In genomic region chr1:171348665-171349064, GRCm38 (mm10) we compare ENCODE assay signal across 27 mouse cellular contexts. TPM values are rescaled to one million over a fixed set of nuclear protein-coding genes. Genes with fewer than 3 reads are reported as not detected.
DNase-seq lines count a peak whose midpoint lies in the region; ATAC-seq and TF ChIP-seq lines count a peak whose summit lies in the region.
"Had no signal": no experiment of that assay in that cellular context is flagged by ENCODE, and none has a peak within 500 bp of the region (broad histone marks: within the 10 kb centered on the region; RNA-seq: fewer than 3 reads in every experiment).

No protein-coding gene starts in this region.

- H3K9me3 ChIP-seq in forebrain, embryonic 14.5 days (replicated peaks; ENCODE audit: control insufficient read depth, low read length): peaks cover 3% of the 10 kb centered on the region; the same call in 1 of the 2 replicates
- H3K9me3 ChIP-seq: embryonic facial prominence, embryonic 15.5 days; forebrain, embryonic 12.5 days; liver, embryonic 15.5 days had no signal

- peaks cover 39% of the 10 kb centered on the region; the same call in 1 of the 2 replicates for H3K79me2 ChIP-seq in liver, adult 2 months (ENCODE audit: control insufficient read depth, insufficient read depth, low read length)
- peaks cover 88% of the 10 kb centered on the region for H3K79me2 ChIP-seq in myocyte (ENCODE audit: control insufficient read depth, insufficient read depth)

- TF ChIP-seq CTCF in liver, adult 2 months (IDR thresholded peaks at IDR 0.05; ENCODE audit: low read depth, low read length): no peak

- no peak for TF ChIP-seq POLR2A in liver, adult 2 months (IDR thresholded peaks at IDR 0.05; ENCODE audit: extremely low read depth, insufficient read depth, low read length)
- no peak for TF ChIP-seq POLR2A in myocyte (IDR thresholded peaks at IDR 0.05; ENCODE audit: insufficient read length, low read depth)

- peak; percentile 58 for DNase-seq in adrenal gland, postnatal 10 days
- DNase-seq in adrenal gland, adult 18-20 months (ENCODE audit: low spot score in 2 of 2): no peak
- peak; percentile 36 to 69 for DNase-seq in cerebellum, postnatal 25 days
- DNase-seq in cerebellum, postnatal 4 days (ENCODE audit: low spot score in 2 of 2): no peak
- peak; percentile 50 for DNase-seq in liver, adult 2 months (ENCODE audit: extremely low read depth, low read depth, low spot score)
- DNase-seq in liver: no peak
- DNase-seq in forebrain, embryonic 14.5 days (ENCODE audit: low spot score): no peak
- DNase-seq: cerebellum, adult 9-11 months; kidney, adult 18-20 months; lung, postnatal 36 days; right cerebral cortex, adult 18-20 months; spleen, adult 18-20 months; thymus, postnatal 14 days had no signal

- H3K27me3 ChIP-seq in liver, adult 2 months (ENCODE audit: control insufficient read depth, insufficient read depth, low read length): no peaks in the 10 kb centered on the region
- H3K27me3 ChIP-seq in myocyte (ENCODE audit: control insufficient read depth, insufficient read depth, insufficient read length): no peaks in the 10 kb centered on the region
- no peaks in the 10 kb centered on the region for H3K27me3 ChIP-seq in forebrain, embryonic 14.5 days (replicated peaks; ENCODE audit: control insufficient read depth, insufficient read depth, low read length)
- H3K27me3 ChIP-seq: embryonic facial prominence, embryonic 15.5 days; forebrain, embryonic 12.5 days; heart, embryonic 15.5 days; liver, embryonic 15.5 days; neural tube, embryonic 12.5 days had no signal

- peak overlapping the region; percentile 55 for H3K4me2 ChIP-seq in myocyte (ENCODE audit: low read depth)
- H3K4me2 ChIP-seq in forebrain, embryonic 14.5 days (ENCODE audit: low read length): no peak overlapping the region
- H3K4me2 ChIP-seq: embryonic facial prominence, embryonic 15.5 days; forebrain, embryonic 12.5 days; heart, embryonic 15.5 days; liver, embryonic 15.5 days; midbrain, embryonic 11.5 days; neural tube, embryonic 12.5 days had no signal

- H3K36me3 ChIP-seq in liver, adult 2 months (ENCODE audit: control insufficient read depth, insufficient read depth, low read length): no peaks in the 10 kb centered on the region
- H3K36me3 ChIP-seq in myocyte (ENCODE audit: control insufficient read depth, insufficient read depth): no peaks in the 10 kb centered on the region
- H3K36me3 ChIP-seq in forebrain, embryonic 14.5 days (ENCODE audit: control insufficient read depth, insufficient read depth, low read length): no peaks in the 10 kb centered on the region
- H3K36me3 ChIP-seq: heart, embryonic 15.5 days had no signal

- H3K4me3 ChIP-seq in liver, adult 2 months (ENCODE audit: insufficient read depth, low read depth, low read length): no peak overlapping the region
- no peak overlapping the region for H3K4me3 ChIP-seq in myocyte
- no peak overlapping the region for H3K4me3 ChIP-seq in forebrain, embryonic 14.5 days (ENCODE audit: low read depth, low read length)
- H3K4me3 ChIP-seq: embryonic facial prominence, embryonic 10.5 days; embryonic facial prominence, embryonic 15.5 days; forebrain, embryonic 12.5 days; heart, embryonic 15.5 days; layer of hippocampus, adult 2 months; left cerebral cortex, adult 2 months; liver, embryonic 15.5 days; neural tube, embryonic 12.5 days had no signal

- H3K27ac ChIP-seq in liver, adult 2 months (replicated peaks; ENCODE audit: insufficient read depth, low read depth, low read length): no peak overlapping the region
- H3K27ac ChIP-seq in forebrain, embryonic 14.5 days (ENCODE audit: low read depth, low read length): no peak overlapping the region
- H3K27ac ChIP-seq: embryonic facial prominence, embryonic 10.5 days; embryonic facial prominence, embryonic 15.5 days; forebrain, embryonic 12.5 days; heart, embryonic 15.5 days; layer of hippocampus, adult 2 months; left cerebral cortex, adult 2 months; liver, embryonic 15.5 days; neural tube, embryonic 12.5 days had no signal

- no peak overlapping the region for H3ac ChIP-seq in myocyte (ENCODE audit: control insufficient read depth, insufficient read length)

- H3K4me1 ChIP-seq in liver, adult 2 months (ENCODE audit: control insufficient read depth, insufficient read depth, low read length): peaks cover 20% of the 10 kb centered on the region
- peaks cover 14% of the 10 kb centered on the region for H3K4me1 ChIP-seq in forebrain, embryonic 14.5 days (ENCODE audit: control insufficient read depth, insufficient read depth, low read length)

- ATAC-seq in forebrain, embryonic 14.5 days: no peak
- ATAC-seq: activated CD4-positive, CD25-positive, alpha-beta regulatory T cell, adult 4 months; hindbrain, embryonic 16.5 days; midbrain, embryonic 16.5 days had no signal

- 47% methylated on average over 3 of the region's 3 CpGs for WGBS in liver, adult 2 months
- WGBS in forebrain, embryonic 14.5 days: 93% methylated on average over 3 of the region's 3 CpGs

- no peak overlapping the region for H3K9ac ChIP-seq in liver, adult 2 months (ENCODE audit: low read depth, low read length)
- H3K9ac ChIP-seq in forebrain, embryonic 14.5 days (ENCODE audit: low read length): no peak overlapping the region
- H3K9ac ChIP-seq: embryonic facial prominence, embryonic 15.5 days; forebrain, embryonic 12.5 days; heart, embryonic 15.5 days; liver, embryonic 15.5 days; neural tube, embryonic 12.5 days had no signal

TF ChIP-seq in myocyte, 11 proteins besides CTCF, POLR2A, EP300 and RAD21:
- TF ChIP-seq POLR2AphosphoS2 (IDR thresholded peaks at IDR 0.05; ENCODE audit: insufficient read length, low read depth): no peak
- no peak for TF ChIP-seq TCF12 (IDR thresholded peaks at IDR 0.05; ENCODE audit: insufficient read depth, poor library complexity, severe bottlenecking)
- TF ChIP-seq E2F4 (IDR thresholded peaks at IDR 0.05; ENCODE audit: insufficient read depth): no peak
- TF ChIP-seq TCF3 (IDR thresholded peaks at IDR 0.05; ENCODE audit: insufficient read length, low read depth): no peak
- no peak for TF ChIP-seq CEBPB (IDR thresholded peaks at IDR 0.05; ENCODE audit: insufficient read depth, poor library complexity, severe bottlenecking)
- TF ChIP-seq MYOG (IDR thresholded peaks at IDR 0.05; ENCODE audit: control insufficient read depth in 1 of 3, insufficient read depth in 1 of 3, insufficient read length in 2 of 3, low read depth in 2 of 3): no peak
- TF ChIP-seq REST (IDR thresholded peaks at IDR 0.05; ENCODE audit: insufficient read depth, insufficient read length): no peak
- no peak for TF ChIP-seq MYOD1 (IDR thresholded peaks at IDR 0.05; ENCODE audit: control insufficient read depth in 1 of 3, insufficient read length in 2 of 3, low read depth in 2 of 3)
- TF ChIP-seq MAX (IDR thresholded peaks at IDR 0.05; ENCODE audit: low read depth): no peak
- no peak for TF ChIP-seq USF1 (IDR thresholded peaks at IDR 0.05; ENCODE audit: low read depth)
- no peak for TF ChIP-seq SRF (IDR thresholded peaks at IDR 0.05; ENCODE audit: control insufficient read depth, insufficient read length, low read depth)
TF ChIP-seq in myocyte: peak in this region for 0.

RNA-seq across cellular contexts. Expression of gene Pfdn2, which starts 3.2 kb away (rescaled TPM):
- 100 to 1,000 TPM; 107 to 114 TPM for total RNA-seq in adrenal gland, postnatal 10 days (2021)
- total RNA-seq in adrenal gland, adult 18-20 months (2021): 100 to 1,000 TPM; 137 to 168 TPM
- total RNA-seq in liver, adult 2 months (2014; rRNA removed): 21.6 and 26.6 TPM in 2 replicates
- 13.1 and 15.2 TPM in 2 replicates for polyA plus RNA-seq in liver, adult 2 months (2012; rRNA removed)
- polyA plus RNA-seq in myocyte (2012; fragmentation: generic; extraction: Trizol): 111 TPM
- 78.3 and 82.6 TPM in 2 replicates for polyA plus RNA-seq in forebrain, embryonic 14.5 days (2014; fragmentation: Nextera tagmentation; extraction: Ambion mirVana)

RNA-seq across cellular contexts. Expression of gene Nit1, which starts 3.2 kb away (rescaled TPM):
- 10 to 100 TPM; 51.4 to 56.0 TPM for total RNA-seq in adrenal gland, postnatal 10 days (2021)
- total RNA-seq in adrenal gland, adult 18-20 months (2021): 10 to 100 TPM; 68.9 to 71.0 TPM
- 128 and 132 TPM in 2 replicates for total RNA-seq in liver, adult 2 months (2014; rRNA removed)
- 120 and 139 TPM in 2 replicates for polyA plus RNA-seq in liver, adult 2 months (2012; rRNA removed)
- 31.8 TPM for polyA plus RNA-seq in myocyte (2012; fragmentation: generic; extraction: Trizol)
- 45.9 and 46.0 TPM in 2 replicates for polyA plus RNA-seq in forebrain, embryonic 14.5 days (2014; fragmentation: Nextera tagmentation; extraction: Ambion mirVana)

RNA-seq across cellular contexts. Expression of gene Klhdc9, which starts 11.9 kb away (rescaled TPM):
- 1 to 10 TPM; 5.3 to 5.7 TPM for total RNA-seq in adrenal gland, postnatal 10 days (2021)
- total RNA-seq in adrenal gland, adult 18-20 months (2021): 1 to 10 TPM; 1.3 to 2.4 TPM
- not detected in 2 replicates for total RNA-seq in liver, adult 2 months (2014; rRNA removed)
- 0.05 TPM in 1 of 2 replicates, not detected in the other for polyA plus RNA-seq in liver, adult 2 months (2012; rRNA removed)
- polyA plus RNA-seq in myocyte (2012; fragmentation: generic; extraction: Trizol): not detected
- polyA plus RNA-seq in forebrain, embryonic 14.5 days (2014; fragmentation: Nextera tagmentation; extraction: Ambion mirVana): 3.0 and 5.2 TPM in 2 replicates
- total RNA-seq: heart, postnatal 25 days had no signal

RNA-seq across cellular contexts. Expression of gene Dedd, which starts 19.7 kb away (rescaled TPM):
- 10 to 100 TPM; 33.7 to 35.2 TPM for total RNA-seq in adrenal gland, postnatal 10 days (2021)
- total RNA-seq in adrenal gland, adult 18-20 months (2021): 10 to 100 TPM; 38.1 to 38.3 TPM
- total RNA-seq in liver, adult 2 months (2014; rRNA removed): 14.7 and 15.8 TPM in 2 replicates
- polyA plus RNA-seq in liver, adult 2 months (2012; rRNA removed): 28.3 and 34.1 TPM in 2 replicates
- polyA plus RNA-seq in myocyte (2012; fragmentation: generic; extraction: Trizol): 59.9 TPM
- 53.9 and 60.5 TPM in 2 replicates for polyA plus RNA-seq in forebrain, embryonic 14.5 days (2014; fragmentation: Nextera tagmentation; extraction: Ambion mirVana)

RNA-seq across cellular contexts. Expression of gene Nectin4, which starts 21.2 kb away (rescaled TPM):
- total RNA-seq in adrenal gland, postnatal 10 days (2021): under 1 TPM; 0.12 to 0.21 TPM
- total RNA-seq in adrenal gland, adult 18-20 months (2021): under 1 TPM; 0.20 to 0.45 TPM
- total RNA-seq in liver, adult 2 months (2014; rRNA removed): 0.09 and 0.20 TPM in 2 replicates
- 0.09 and 0.16 TPM in 2 replicates for polyA plus RNA-seq in liver, adult 2 months (2012; rRNA removed)
- polyA plus RNA-seq in myocyte (2012; fragmentation: generic; extraction: Trizol): 0.08 TPM
- 0.11 and 0.32 TPM in 2 replicates for polyA plus RNA-seq in forebrain, embryonic 14.5 days (2014; fragmentation: Nextera tagmentation; extraction: Ambion mirVana)

Comparison
In these comparisons a context has a peak if more than half of its experiments do, and no peak if none do; other contexts are left out.
1. DNase-seq: peak in adrenal gland, postnatal 10 days (single experiment), cerebellum, postnatal 25 days (2 of 2) and liver, adult 2 months (single experiment); none in adrenal gland, adult 18-20 months (0 of 2), cerebellum, postnatal 4 days (0 of 2), liver (single experiment) and forebrain, embryonic 14.5 days (single experiment).